Mouse (Mus musculus): ENCODE results near the gene Spdye4b. TPM values are rescaled to one million over a fixed set of nuclear protein-coding genes. Genes with fewer than 3 reads are reported as not detected.

Gene Spdye4b
- total and polyA plus RNA-seq, 3 experiments, result not detected

- intact Hi-C loops (cut with DNase I), result no loop called here
- WGBS, result 24% methylated on average over 102 of the region's 103 CpGs
- no peak overlapping the region for H3K9ac ChIP-seq (ENCODE audit: low read depth, low read length)
- no peak overlapping the region for H3K27ac ChIP-seq
- no peaks in the 10 kb centered on the region for H3K79me2 ChIP-seq (replicated peaks; ENCODE audit: control insufficient read depth, insufficient read depth, low read length)
- DNase-seq, result no peak
- TF ChIP-seq CTCF (IDR thresholded peaks at IDR 0.05), result no peak
- TF ChIP-seq EP300 (IDR thresholded peaks at IDR 0.05; ENCODE audit: insufficient read depth, low read depth, low read length), result no peak
- TF ChIP-seq POLR2A (IDR thresholded peaks at IDR 0.05; ENCODE audit: insufficient read depth, low read depth, low read length), result no peak
- H3K4me3 ChIP-seq, result no peak overlapping the region
- no peaks in the 10 kb centered on the region for H3K36me3 ChIP-seq (ENCODE audit: control insufficient read depth, insufficient read depth, low read length)
- H3K27me3 ChIP-seq (ENCODE audit: control insufficient read depth, insufficient read depth, low read length), result peaks cover 10% of the 10 kb centered on the region
- no peaks in the 10 kb centered on the region for H3K4me1 ChIP-seq (ENCODE audit: control insufficient read depth, insufficient read depth, low read length)
These were observed 72.5 kb downstream of the Spdye4b start for GRCm38 (mm10) chr5:143253186-143253880.

- H3K79me2 ChIP-seq (replicated peaks; ENCODE audit: control insufficient read depth, insufficient read depth, low read length), result no peaks in the 10 kb centered on the region
- intact Hi-C loops (cut with DNase I), result no loop called here
- 28% methylated on average over 81 of the region's 81 CpGs for WGBS
- DNase-seq, result no peak
- H3K4me3 ChIP-seq, result no peak overlapping the region
- no peak overlapping the region for H3K27ac ChIP-seq
- H3K36me3 ChIP-seq (ENCODE audit: control insufficient read depth, insufficient read depth, low read length), result no peaks in the 10 kb centered on the region
- no peaks in the 10 kb centered on the region for H3K4me1 ChIP-seq (ENCODE audit: control insufficient read depth, insufficient read depth, low read length)
- no peak for TF ChIP-seq POLR2A (IDR thresholded peaks at IDR 0.05; ENCODE audit: insufficient read depth, low read depth, low read length)
- TF ChIP-seq EP300 (IDR thresholded peaks at IDR 0.05; ENCODE audit: insufficient read depth, low read depth, low read length), result no peak
- TF ChIP-seq CTCF (IDR thresholded peaks at IDR 0.05), result no peak
- H3K27me3 ChIP-seq (ENCODE audit: control insufficient read depth, insufficient read depth, low read length), result peaks cover 10% of the 10 kb centered on the region
- no peak overlapping the region for H3K9ac ChIP-seq (ENCODE audit: low read depth, low read length)
These were observed 73.2 kb downstream of the Spdye4b start for GRCm38 (mm10) chr5:143253881-143254486.

Small RNA genes within 50 kb of the gene (microRNA-seq; reads per million reads assigned to microRNA genes)
- gene Gm44405, result 0 reads per million in 2 experiments

Other genes starting within 250 kb of the Spdye4b start
- 10 to 100 TPM; 18.7 to 22.5 TPM for gene Fscn1, start 220.7 kb upstream of the Spdye4b start, total RNA-seq (2021)
- 37.0 and 47.7 TPM in 2 replicates for gene Fscn1, start 220.7 kb upstream of the Spdye4b start, polyA plus RNA-seq (2012; rRNA removed)
- gene Rnf216, start 68.0 kb upstream of the Spdye4b start, total RNA-seq (2021), result 10 to 100 TPM; 23.3 to 23.8 TPM
- gene Rnf216, start 68.0 kb upstream of the Spdye4b start, polyA plus RNA-seq (2012; rRNA removed), result 16.5 and 16.8 TPM in 2 replicates
- gene Olfr718-ps1, start 33.4 kb upstream of the Spdye4b start, total RNA-seq (2021), result not detected
- not detected in 2 replicates for gene Olfr718-ps1, start 33.4 kb upstream of the Spdye4b start, polyA plus RNA-seq (2012; rRNA removed)
- gene Rbak, start 242 bp upstream of the Spdye4b start, total RNA-seq (2021), result 1 to 10 TPM; 4.3 to 4.4 TPM
- 1.9 and 3.6 TPM in 2 replicates for gene Rbak, start 242 bp upstream of the Spdye4b start, polyA plus RNA-seq (2012; rRNA removed)
- not detected for gene Spdye4a, start 45.9 kb downstream of the Spdye4b start, total RNA-seq (2021)
- gene Spdye4a, start 45.9 kb downstream of the Spdye4b start, polyA plus RNA-seq (2012; rRNA removed), result 0.14 TPM in 1 of 2 replicates, not detected in the other
- gene Zfp12, start 54.1 kb downstream of the Spdye4b start, total RNA-seq (2021), result 1 to 10 TPM; 7.9 to 8.2 TPM
- 6.7 and 12.7 TPM in 2 replicates for gene Zfp12, start 54.1 kb downstream of the Spdye4b start, polyA plus RNA-seq (2012; rRNA removed)
- gene Zfp316, start 89.0 kb downstream of the Spdye4b start, total RNA-seq (2021), result 1 to 10 TPM; 4.5 to 5.4 TPM
- 3.0 and 3.6 TPM in 2 replicates for gene Zfp316, start 89.0 kb downstream of the Spdye4b start, polyA plus RNA-seq (2012; rRNA removed)
- gene Zfp853, start 112.6 kb downstream of the Spdye4b start, total RNA-seq (2021), result under 1 TPM; 0.13 to 0.14 TPM
- 0.35 and 0.39 TPM in 2 replicates for gene Zfp853, start 112.6 kb downstream of the Spdye4b start, polyA plus RNA-seq (2012; rRNA removed)
- 10 to 100 TPM; 16.9 to 17.5 TPM for gene E130309D02Rik, start 134.3 kb downstream of the Spdye4b start, total RNA-seq (2021)
- 13.1 and 13.3 TPM in 2 replicates for gene E130309D02Rik, start 134.3 kb downstream of the Spdye4b start, polyA plus RNA-seq (2012; rRNA removed)
- gene Zdhhc4, start 148.2 kb downstream of the Spdye4b start, total RNA-seq (2021), result 10 to 100 TPM; 26.6 to 26.7 TPM
- 48.4 and 49.7 TPM in 2 replicates for gene Zdhhc4, start 148.2 kb downstream of the Spdye4b start, polyA plus RNA-seq (2012; rRNA removed)
- gene Grid2ip, start 176.3 kb downstream of the Spdye4b start, total RNA-seq (2021), result not detected
- gene Grid2ip, start 176.3 kb downstream of the Spdye4b start, polyA plus RNA-seq (2012; rRNA removed), result not detected in 2 replicates
- 10 to 100 TPM; 49.6 to 52.3 TPM for gene Kdelr2, start 222.8 kb downstream of the Spdye4b start, total RNA-seq (2021)
- gene Kdelr2, start 222.8 kb downstream of the Spdye4b start, polyA plus RNA-seq (2012; rRNA removed), result 50.5 and 76.6 TPM in 2 replicates

Measured in heart, adult 2 months (tissue).